Mouse (Mus musculus): ENCODE data around the gene Nbdy. TPM values are rescaled to one million over a fixed set of nuclear protein-coding genes. Genes with fewer than 3 reads are reported as not detected.

The Nbdy gene
- 39.9 and 46.3 TPM in 2 replicates for total RNA-seq (2017)

DNA sequence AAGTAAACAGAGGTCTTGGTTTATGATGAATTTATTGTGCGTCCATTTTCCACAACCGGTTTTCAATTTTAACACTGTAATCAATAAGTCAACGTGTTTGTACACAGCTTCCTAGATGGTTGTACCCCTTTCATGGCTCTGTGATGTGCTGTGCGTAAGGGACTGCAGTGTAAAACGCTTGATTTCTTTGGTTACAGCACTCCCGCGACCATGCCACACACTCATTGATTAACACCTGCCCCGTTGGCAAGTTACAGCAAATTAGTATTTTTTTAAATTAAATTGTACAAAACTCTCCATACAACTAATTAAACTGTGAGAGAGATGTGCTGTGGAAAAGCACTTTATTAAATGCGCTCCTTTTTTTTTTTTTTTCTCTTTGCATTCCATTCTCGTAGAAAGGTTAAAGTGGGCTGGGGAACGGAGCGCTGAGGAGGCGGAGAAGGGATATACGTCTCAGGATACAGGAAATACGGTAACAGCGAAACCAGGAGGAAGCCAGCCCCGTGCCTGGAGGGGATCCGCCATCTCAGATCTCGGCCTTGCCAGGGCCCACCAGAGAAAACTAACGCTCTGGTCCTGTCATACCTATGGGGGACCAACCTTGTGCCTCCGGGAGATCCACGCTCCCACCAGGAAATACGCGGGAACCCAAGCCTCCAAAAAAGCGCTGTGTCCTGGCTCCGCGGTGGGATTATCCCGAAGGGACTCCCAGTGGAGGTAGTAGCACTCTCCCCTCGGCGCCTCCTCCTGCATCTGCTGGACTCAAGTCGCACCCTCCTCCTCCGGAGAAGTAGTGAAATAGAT, at the start of gene Nbdy:
Gene Nbdy (plus strand): TSS at position 481 of the 807 bp plus-strand sequence.
- ATAC-seq (replicated peaks in 1 of 2; ENCODE audit: insufficient read depth in 1 of 2, low FRiP score in 2 of 2, low TSS enrichment in 1 of 2, low read depth in 1 of 2, poor library complexity in 2 of 2, severe bottlenecking in 2 of 2), result peak; percentile 97 to 99

DNA sequence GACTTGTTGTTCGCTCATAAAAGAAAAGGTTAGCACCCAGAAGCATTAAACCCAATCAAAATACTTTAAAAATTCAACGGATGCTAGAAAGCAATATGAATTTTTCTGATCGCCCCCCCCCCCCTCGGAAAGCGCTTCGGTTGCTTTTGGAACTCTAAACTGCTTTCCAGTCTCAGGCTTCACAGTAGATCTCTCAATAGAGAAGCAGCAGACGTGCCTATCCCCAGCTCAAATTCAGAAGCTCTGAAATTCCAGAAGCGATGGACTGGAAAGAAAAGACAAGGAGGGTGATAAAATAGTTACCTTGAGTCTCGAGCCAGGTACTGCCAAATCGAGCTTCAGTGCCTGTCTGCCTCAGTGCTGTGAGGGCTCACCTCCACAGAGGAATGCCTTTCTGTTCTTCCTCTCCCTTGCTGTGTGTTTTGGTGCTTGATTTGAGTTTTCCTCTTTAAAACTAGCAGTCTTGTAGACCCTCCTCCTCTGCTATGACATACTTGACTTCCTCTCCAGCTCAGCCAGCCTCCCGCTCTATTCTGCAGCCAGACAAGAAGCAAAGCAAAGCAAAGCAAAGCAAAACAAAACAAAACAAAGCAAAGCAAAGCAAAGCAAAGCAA, 27.5 kb upstream of the Nbdy start, which contains the start of gene Kctd12b:
Gene Kctd12b (minus strand): TSS at position 610 of the 614 bp plus-strand sequence.
- peak; percentile 84 to 90 for ATAC-seq (replicated peaks in 1 of 2; ENCODE audit: insufficient read depth in 1 of 2, low FRiP score in 2 of 2, low TSS enrichment in 1 of 2, low read depth in 1 of 2, poor library complexity in 2 of 2, severe bottlenecking in 2 of 2)

- ATAC-seq (replicated peaks in 1 of 2; ENCODE audit: insufficient read depth in 1 of 2, low FRiP score in 2 of 2, low TSS enrichment in 1 of 2, low read depth in 1 of 2, poor library complexity in 2 of 2, severe bottlenecking in 2 of 2), result no peak
These were observed 22.9 kb upstream of the Nbdy start for GRCm38 (mm10) chrX:153700463-153700862.

DNA sequence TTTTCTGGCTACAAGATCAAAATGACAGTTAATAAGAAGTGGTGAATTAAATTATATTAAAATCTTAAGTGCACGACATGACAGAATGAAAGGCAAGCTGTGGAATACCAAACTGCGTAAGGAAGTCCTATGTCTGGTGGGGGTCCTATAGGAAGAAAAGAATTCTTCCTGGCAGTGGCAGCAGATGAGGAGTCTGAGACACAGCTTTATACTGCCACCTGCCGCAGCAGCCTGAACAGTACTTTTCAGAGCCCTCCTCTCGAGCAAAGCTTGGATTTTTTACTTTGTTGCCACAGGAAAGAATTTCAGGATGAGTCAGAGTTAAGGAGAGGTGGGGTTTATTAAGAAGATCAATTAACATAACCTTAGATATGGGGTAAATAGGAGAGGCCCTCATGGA, 15.7 kb upstream of the Nbdy start:
- ATAC-seq (replicated peaks in 1 of 2; ENCODE audit: insufficient read depth in 1 of 2, low FRiP score in 2 of 2, low TSS enrichment in 1 of 2, low read depth in 1 of 2, poor library complexity in 2 of 2, severe bottlenecking in 2 of 2), result no peak

- no peak for ATAC-seq (replicated peaks in 1 of 2; ENCODE audit: insufficient read depth in 1 of 2, low FRiP score in 2 of 2, low TSS enrichment in 1 of 2, low read depth in 1 of 2, poor library complexity in 2 of 2, severe bottlenecking in 2 of 2)
These were observed 6.7 kb upstream of the Nbdy start for GRCm38 (mm10) chrX:153716716-153717115.

DNA sequence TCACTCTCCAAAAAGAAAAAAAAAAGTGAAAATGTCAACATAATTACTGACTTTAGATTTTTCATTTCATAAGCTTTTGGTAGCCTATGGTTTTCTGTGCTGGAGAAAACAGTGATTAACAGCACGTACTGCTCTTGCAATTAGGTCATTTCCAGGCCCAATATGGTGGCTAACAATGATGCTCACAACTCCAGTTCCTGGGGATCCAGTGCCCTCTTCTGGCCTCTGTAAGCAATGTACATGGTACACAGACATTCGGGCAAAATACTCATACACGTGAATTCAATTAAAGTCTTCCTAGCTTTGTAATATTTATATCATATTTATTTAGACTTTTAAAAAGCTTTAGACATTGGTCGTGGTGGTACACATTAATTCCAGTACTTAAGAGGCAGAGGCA, 3.8 kb upstream of the Nbdy start:
- peak in 1 of 2 experiments; percentile 37; a peak in 1 of 4 replicates for ATAC-seq (replicated peaks in 1 of 2; ENCODE audit: insufficient read depth in 1 of 2, low FRiP score in 2 of 2, low TSS enrichment in 1 of 2, low read depth in 1 of 2, poor library complexity in 2 of 2, severe bottlenecking in 2 of 2)

DNA sequence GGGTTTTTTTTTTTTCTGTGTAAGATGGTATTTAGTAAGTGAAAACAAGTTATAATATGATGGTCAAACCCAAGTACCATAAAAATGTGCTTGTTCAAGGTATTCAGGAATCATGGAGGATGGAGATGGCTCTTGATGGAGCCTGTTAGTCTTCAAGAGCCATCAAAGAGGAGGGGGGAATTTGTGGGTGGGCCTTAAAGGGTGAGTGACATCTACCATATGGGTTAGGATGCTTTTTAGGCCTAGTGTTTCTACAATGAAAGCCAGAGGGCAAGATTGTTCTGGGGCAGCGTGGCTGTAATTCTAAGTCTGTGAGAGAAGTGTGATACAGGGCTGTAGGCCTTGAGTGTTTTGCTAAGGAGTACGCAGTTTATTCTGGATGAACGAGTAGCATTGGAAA, 1.0 kb downstream of the Nbdy start:
- no peak for ATAC-seq (replicated peaks in 1 of 2; ENCODE audit: insufficient read depth in 1 of 2, low FRiP score in 2 of 2, low TSS enrichment in 1 of 2, low read depth in 1 of 2, poor library complexity in 2 of 2, severe bottlenecking in 2 of 2)

DNA sequence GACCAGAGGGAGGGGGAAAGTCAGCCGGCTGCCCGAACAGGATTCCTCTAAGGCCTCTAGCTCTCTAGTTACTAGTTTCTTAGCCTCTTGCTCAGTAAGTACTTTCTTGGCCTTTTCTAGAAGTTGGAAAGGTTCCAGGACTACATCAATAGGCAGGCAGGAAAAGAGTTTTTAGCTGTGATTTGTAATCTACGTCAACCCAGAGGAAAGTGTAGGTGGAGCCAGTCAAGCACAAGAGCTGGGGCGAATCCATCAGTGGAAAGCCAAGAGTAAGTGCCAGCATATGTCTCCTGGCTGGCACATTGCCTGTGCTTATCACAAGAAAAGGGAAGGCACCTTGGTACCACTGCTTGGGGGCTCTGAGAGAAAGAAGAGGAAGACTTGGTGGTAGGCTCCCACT, 12.3 kb downstream of the Nbdy start:
- no peak for ATAC-seq (replicated peaks in 1 of 2; ENCODE audit: insufficient read depth in 1 of 2, low FRiP score in 2 of 2, low TSS enrichment in 1 of 2, low read depth in 1 of 2, poor library complexity in 2 of 2, severe bottlenecking in 2 of 2)

DNA sequence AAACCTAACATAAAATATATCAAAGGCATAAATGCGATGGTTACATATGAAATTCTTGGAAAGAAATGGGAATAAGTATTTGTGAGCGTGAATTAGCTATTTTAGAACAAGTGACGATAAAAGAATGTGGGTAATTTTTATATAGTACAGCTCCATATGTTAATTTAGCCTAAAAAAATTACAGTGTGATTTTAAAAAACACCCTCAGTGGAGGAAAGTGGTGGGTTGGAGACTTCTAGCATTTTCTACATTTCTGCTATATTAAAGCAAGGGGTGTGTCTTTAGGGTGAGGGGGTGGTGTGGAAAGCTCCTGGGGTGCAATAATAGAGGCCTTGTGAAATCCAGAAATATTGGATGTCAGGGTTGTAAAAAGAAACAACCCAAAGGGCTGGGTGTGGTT, 19.1 kb downstream of the Nbdy start:
- no peak for ATAC-seq (replicated peaks in 1 of 2; ENCODE audit: insufficient read depth in 1 of 2, low FRiP score in 2 of 2, low TSS enrichment in 1 of 2, low read depth in 1 of 2, poor library complexity in 2 of 2, severe bottlenecking in 2 of 2)

DNA sequence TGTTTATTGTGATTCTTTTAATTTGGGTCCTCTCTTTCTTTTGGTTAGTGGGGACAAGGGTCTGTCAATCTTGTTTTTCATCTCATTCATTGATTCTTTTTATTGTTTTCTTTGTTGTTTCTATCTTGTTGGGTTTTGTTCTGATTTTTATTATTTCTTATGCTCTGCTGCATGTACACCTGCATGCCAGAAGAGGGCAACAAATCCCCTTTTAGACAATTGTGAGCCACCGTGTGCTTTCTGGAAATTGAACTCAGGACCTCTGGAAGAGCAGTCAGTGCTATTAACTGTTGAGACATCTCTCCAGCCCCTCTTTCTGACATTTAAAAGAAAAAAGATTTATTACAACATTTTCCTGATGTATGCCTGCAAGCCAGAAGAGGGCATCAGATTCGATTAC, 25.8 kb downstream of the Nbdy start:
- ATAC-seq (replicated peaks in 1 of 2; ENCODE audit: insufficient read depth in 1 of 2, low FRiP score in 2 of 2, low TSS enrichment in 1 of 2, low read depth in 1 of 2, poor library complexity in 2 of 2, severe bottlenecking in 2 of 2), result no peak

Other genes with a start within 250 kb of the Nbdy start
- gene Ubqln2, start 225.4 kb upstream of the Nbdy start, total RNA-seq (2017), result 7.2 and 11.5 TPM in 2 replicates
- not detected in 2 replicates for gene Cypt3, start 165.0 kb upstream of the Nbdy start, total RNA-seq (2017)
- 4.7 and 6.2 TPM in 2 replicates for gene Kctd12b, start 27.2 kb upstream of the Nbdy start, total RNA-seq (2017)
- gene Spin2c, start 108.6 kb downstream of the Nbdy start, total RNA-seq (2017), result 1.3 and 2.3 TPM in 2 replicates